ENCODE assay signal across 24 mouse cellular contexts in the genomic region with DNA sequence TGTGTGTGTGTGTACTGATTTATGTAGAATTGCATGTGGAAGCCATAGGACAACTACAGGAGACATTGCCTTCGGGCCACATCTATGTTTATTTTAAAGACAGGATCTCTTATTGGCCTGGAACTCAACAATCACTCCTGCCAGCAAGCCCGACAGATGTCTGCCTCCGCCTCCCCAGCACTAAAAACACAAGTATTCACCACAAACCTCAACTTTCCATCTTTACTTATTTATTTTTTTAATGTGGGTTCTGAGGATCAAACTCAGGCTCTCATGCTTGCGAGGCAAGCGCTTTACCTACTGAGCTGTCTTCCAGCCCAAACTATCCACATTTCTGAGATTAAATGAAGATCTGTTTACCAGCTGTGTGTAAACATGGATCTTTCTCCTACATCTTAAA.
DNase-seq lines count a peak whose midpoint lies in the region; ATAC-seq lines count a peak whose summit lies in the region.
"Had no signal": no experiment of that assay in that cellular context is flagged by ENCODE, and none has a peak within 500 bp of the region (broad histone marks: within the 10 kb centered on the region; RNA-seq: fewer than 3 reads in every experiment).

No protein-coding gene starts in this region.

- 67% methylated on average over 5 of the region's 5 CpGs for WGBS in limb, embryonic 15.5 days
- WGBS in limb, embryonic 10.5 days = 93% methylated on average over 5 of the region's 5 CpGs
- 64% methylated on average over 5 of the region's 5 CpGs for WGBS in embryonic facial prominence, embryonic 14.5 days

- H3K9ac ChIP-seq in limb, embryonic 15.5 days = no peak overlapping the region
- no peak overlapping the region for H3K9ac ChIP-seq in embryonic facial prominence, embryonic 14.5 days (ENCODE audit: low read depth, low read length)
- H3K9ac ChIP-seq: forebrain, embryonic 13.5 days; heart, embryonic 15.5 days; hindbrain, embryonic 14.5 days; liver, postnatal 0 days had no signal

- peak overlapping the region; percentile 54; the same call in 1 of the 2 replicates for H3K27ac ChIP-seq in limb, embryonic 15.5 days
- H3K27ac ChIP-seq in limb, embryonic 10.5 days = no peak overlapping the region
- peak overlapping the region; percentile 50; the same call in 1 of the 2 replicates for H3K27ac ChIP-seq in embryonic facial prominence, embryonic 14.5 days (replicated peaks; ENCODE audit: low read depth, low read length)
- H3K27ac ChIP-seq: forebrain, embryonic 13.5 days; heart, adult 2 months; heart, embryonic 15.5 days; hindbrain, embryonic 14.5 days; macrophage; stomach, postnatal 0 days had no signal

- no peak overlapping the region for H3K4me3 ChIP-seq in limb, embryonic 15.5 days
- no peak overlapping the region for H3K4me3 ChIP-seq in limb, embryonic 10.5 days
- no peak overlapping the region for H3K4me3 ChIP-seq in embryonic facial prominence, embryonic 14.5 days (ENCODE audit: low read depth, low read length)
- H3K4me3 ChIP-seq: forebrain, embryonic 13.5 days; heart, adult 2 months; heart, embryonic 15.5 days had no signal

- ATAC-seq in limb, embryonic 15.5 days (ENCODE audit: insufficient number of reproducible peaks, low FRiP score, low TSS enrichment, low read depth) = no peak
- ATAC-seq in embryonic facial prominence, embryonic 14.5 days (ENCODE audit: low read depth) = no peak
- ATAC-seq: forebrain, embryonic 13.5 days; intestine, embryonic 16.5 days; liver, postnatal 0 days; lung, postnatal 0 days had no signal

- H3K4me1 ChIP-seq in limb, embryonic 15.5 days = peaks cover 28% of the 10 kb centered on the region
- H3K4me1 ChIP-seq in limb, embryonic 10.5 days = peaks cover 20% of the 10 kb centered on the region
- peaks cover 13% of the 10 kb centered on the region for H3K4me1 ChIP-seq in embryonic facial prominence, embryonic 14.5 days (ENCODE audit: control insufficient read depth, insufficient read depth, low read length)
- H3K4me1 ChIP-seq: forebrain, embryonic 13.5 days had no signal

- DNase-seq in limb, embryonic 10.5 days (ENCODE audit: low spot score) = no peak
- DNase-seq in 3T3-L1 (ENCODE audit: low read depth, low spot score) = peak; percentile 20
- no peak for DNase-seq in embryonic facial prominence, embryonic 14.5 days (ENCODE audit: low spot score)
- DNase-seq in naive thymus-derived CD4-positive, alpha-beta T cell, adult 2 months (ENCODE audit: low read depth) = peak; percentile 75
- DNase-seq in frontal cortex, postnatal 36 days (ENCODE audit: low spot score in 2 of 2) = no peak
- no peak for DNase-seq in spleen, adult 18-20 months
- DNase-seq: adrenal gland, postnatal 36 days; B cell, adult 2 months; cerebellum, adult 9-11 months; gastrocnemius, postnatal 14 days; heart, adult 2 months; heart, postnatal 36 days; kidney, adult 9 months; kidney, postnatal 14 days; liver, postnatal 0 days had no signal

- no peak overlapping the region for H3K4me2 ChIP-seq in limb, embryonic 15.5 days
- no peak overlapping the region for H3K4me2 ChIP-seq in embryonic facial prominence, embryonic 14.5 days (ENCODE audit: low read depth, low read length)
- H3K4me2 ChIP-seq: forebrain, embryonic 13.5 days; heart, embryonic 15.5 days; hindbrain, embryonic 14.5 days; liver, embryonic 11.5 days had no signal

- no peaks in the 10 kb centered on the region for H3K36me3 ChIP-seq in limb, embryonic 15.5 days
- H3K36me3 ChIP-seq in limb, embryonic 10.5 days = no peaks in the 10 kb centered on the region
- H3K36me3 ChIP-seq in embryonic facial prominence, embryonic 14.5 days (ENCODE audit: control insufficient read depth, insufficient read depth, low read length) = no peaks in the 10 kb centered on the region
- H3K36me3 ChIP-seq: heart, embryonic 15.5 days had no signal

- no peaks in the 10 kb centered on the region for H3K27me3 ChIP-seq in limb, embryonic 15.5 days
- H3K27me3 ChIP-seq in limb, embryonic 10.5 days (ENCODE audit: low read depth, poor library complexity, severe bottlenecking) = peaks cover 11% of the 10 kb centered on the region; the same call in 1 of the 2 replicates
- no peaks in the 10 kb centered on the region for H3K27me3 ChIP-seq in embryonic facial prominence, embryonic 14.5 days (replicated peaks; ENCODE audit: control insufficient read depth, insufficient read depth, low read length)
- H3K27me3 ChIP-seq: heart, embryonic 15.5 days had no signal

- no peaks in the 10 kb centered on the region for H3K9me3 ChIP-seq in limb, embryonic 15.5 days
- no peaks in the 10 kb centered on the region for H3K9me3 ChIP-seq in limb, embryonic 10.5 days (replicated peaks)
- H3K9me3 ChIP-seq in embryonic facial prominence, embryonic 14.5 days (ENCODE audit: control insufficient read depth, low read length) = no peaks in the 10 kb centered on the region
- H3K9me3 ChIP-seq: forebrain, embryonic 13.5 days; heart, embryonic 15.5 days had no signal

Comparison
In these comparisons a context has a peak if more than half of its experiments do, and no peak if none do; other contexts are left out.
1. DNase-seq: peak in 3T3-L1 (single experiment) and naive thymus-derived CD4-positive, alpha-beta T cell, adult 2 months (single experiment); none in limb, embryonic 10.5 days (single experiment), embryonic facial prominence, embryonic 14.5 days (single experiment), frontal cortex, postnatal 36 days (0 of 2) and spleen, adult 18-20 months (0 of 2).